Mouse (Mus musculus): Measurements from ENCODE around the gene Dbndd1. TPM values are rescaled to one million over a fixed set of nuclear protein-coding genes. Genes with fewer than 3 reads are reported as not detected.
"Not testable (repeated sequence)": the region's sequence is repeated elsewhere in the genome, so short reads cannot be mapped to it uniquely, and the experiment has no call there.

The Dbndd1 gene
- total RNA-seq, 1 experiment from 2014 or later, result not detected

DNA sequence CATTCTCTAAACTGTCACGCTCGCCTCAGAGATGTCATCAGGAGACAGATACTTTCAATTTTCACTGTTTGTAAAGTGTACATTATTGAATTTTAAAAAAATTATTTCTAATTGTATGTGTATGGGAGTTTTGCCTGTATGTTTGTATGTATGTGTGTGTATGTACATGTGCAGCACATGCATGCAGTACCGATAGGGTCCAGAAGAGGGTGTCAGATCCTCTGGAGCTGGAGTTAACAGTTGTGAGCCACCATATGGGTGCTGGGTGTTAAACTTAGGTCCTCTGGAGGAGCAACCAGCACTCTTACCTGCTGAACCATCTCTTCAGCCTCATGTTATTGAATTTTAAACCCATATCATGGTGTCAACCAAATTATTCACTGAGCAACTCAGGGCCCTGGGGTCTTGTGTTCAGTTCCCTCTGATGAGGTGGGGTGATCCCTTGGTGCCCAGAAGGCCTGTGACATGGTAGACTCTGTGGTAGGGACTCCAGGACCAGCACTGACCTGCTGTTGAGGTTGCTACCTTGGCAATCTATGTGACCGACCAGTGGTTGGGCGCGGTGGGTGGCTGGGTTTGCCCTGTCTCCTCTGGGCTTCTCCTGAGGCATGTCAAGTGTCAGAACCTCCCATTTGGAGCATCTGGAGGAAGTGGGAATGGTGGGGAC lies 11.3 kb downstream of the Dbndd1 start:
- no peak for ATAC-seq (replicated peaks in 1 of 2; ENCODE audit: insufficient read depth in 1 of 2, low FRiP score in 2 of 2, low TSS enrichment in 1 of 2, low read depth in 1 of 2, poor library complexity in 2 of 2, severe bottlenecking in 2 of 2)

DNA sequence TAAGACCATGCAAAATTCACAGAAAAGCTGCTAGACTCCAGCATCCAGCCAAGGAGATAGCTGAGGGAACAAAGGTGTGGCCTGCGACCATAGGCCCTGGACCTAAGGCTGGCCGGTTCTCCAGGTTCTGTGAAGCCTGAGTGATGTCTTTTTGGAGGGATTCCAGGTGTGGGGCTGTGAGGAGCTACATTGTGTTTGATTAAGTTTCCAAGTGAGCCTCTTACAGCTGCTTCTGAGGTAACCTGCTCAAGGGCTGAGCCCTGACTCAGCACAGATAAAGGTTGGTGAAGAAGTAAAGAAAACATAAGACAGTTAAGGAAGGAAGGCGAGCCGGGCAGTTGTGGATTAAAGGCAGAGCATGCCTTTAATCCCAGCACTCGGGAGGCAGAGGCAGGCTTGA lies 13.1 kb downstream of the Dbndd1 start:
- no peak for ATAC-seq (replicated peaks in 1 of 2; ENCODE audit: insufficient read depth in 1 of 2, low FRiP score in 2 of 2, low TSS enrichment in 1 of 2, low read depth in 1 of 2, poor library complexity in 2 of 2, severe bottlenecking in 2 of 2)

DNA sequence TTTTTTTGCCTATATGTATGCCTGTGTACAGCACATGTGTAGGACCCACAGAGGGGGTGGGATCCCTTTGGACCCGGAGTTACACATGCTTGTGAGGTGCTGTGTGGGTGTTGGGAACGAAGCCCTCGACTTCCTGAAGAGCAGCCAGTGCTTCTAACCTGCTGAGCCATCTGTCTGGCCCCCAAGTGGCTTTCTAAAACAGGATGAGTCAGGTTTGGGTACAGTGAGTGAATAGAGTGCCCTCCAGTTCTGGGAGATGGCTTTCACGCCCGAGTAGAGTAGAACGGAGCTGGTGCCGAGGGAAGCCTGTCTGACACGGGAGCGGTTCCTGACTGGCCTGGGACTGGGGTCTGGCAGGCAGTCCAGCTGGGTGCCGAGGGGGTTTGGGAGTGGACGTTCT lies 15.7 kb downstream of the Dbndd1 start:
- no peak for ATAC-seq (replicated peaks in 1 of 2; ENCODE audit: insufficient read depth in 1 of 2, low FRiP score in 2 of 2, low TSS enrichment in 1 of 2, low read depth in 1 of 2, poor library complexity in 2 of 2, severe bottlenecking in 2 of 2)

DNA sequence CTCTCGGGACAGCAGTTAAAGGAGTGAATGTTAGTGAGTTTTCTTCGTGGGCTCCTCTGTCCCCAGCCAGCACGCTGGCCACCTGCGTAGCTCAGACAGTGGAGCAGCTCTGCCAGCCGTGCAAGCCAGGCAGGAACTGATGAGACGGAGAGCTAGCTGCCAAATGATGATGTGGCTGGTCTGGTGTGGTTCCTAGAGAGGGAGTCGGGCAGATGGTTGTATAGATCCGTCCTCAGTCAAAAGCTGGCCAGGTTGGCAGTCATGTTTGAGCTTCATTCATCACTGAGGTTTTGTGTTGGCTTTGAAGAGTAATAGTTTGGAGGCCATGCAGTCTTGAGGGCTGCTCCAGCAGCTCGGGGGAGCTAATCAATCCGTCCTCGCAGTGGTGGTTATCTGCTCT lies 16.3 kb downstream of the Dbndd1 start:
- ATAC-seq (replicated peaks in 1 of 2; ENCODE audit: insufficient read depth in 1 of 2, low FRiP score in 2 of 2, low TSS enrichment in 1 of 2, low read depth in 1 of 2, poor library complexity in 2 of 2, severe bottlenecking in 2 of 2), result no peak

DNA sequence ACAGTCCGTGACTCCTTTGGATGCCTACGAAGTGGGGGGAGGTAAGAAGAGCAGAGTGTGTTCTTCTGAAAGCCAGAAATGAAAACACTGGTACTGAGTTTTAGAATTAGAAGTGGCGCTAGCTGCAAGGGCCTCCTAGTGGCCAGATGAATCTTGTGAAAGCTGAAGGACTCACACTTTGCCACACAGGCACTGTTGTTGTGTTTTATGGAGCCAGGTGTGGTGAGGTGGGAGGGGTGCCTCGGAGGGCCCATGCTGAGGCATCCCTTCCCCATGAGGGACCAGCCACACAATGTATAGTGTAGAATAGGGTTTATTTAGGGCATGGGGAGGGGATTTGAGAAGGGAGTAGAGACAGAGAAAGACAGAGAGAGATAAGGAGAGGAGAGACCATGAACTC lies 17.6 kb downstream of the Dbndd1 start:
- no peak for ATAC-seq (replicated peaks in 1 of 2; ENCODE audit: insufficient read depth in 1 of 2, low FRiP score in 2 of 2, low TSS enrichment in 1 of 2, low read depth in 1 of 2, poor library complexity in 2 of 2, severe bottlenecking in 2 of 2)

DNA sequence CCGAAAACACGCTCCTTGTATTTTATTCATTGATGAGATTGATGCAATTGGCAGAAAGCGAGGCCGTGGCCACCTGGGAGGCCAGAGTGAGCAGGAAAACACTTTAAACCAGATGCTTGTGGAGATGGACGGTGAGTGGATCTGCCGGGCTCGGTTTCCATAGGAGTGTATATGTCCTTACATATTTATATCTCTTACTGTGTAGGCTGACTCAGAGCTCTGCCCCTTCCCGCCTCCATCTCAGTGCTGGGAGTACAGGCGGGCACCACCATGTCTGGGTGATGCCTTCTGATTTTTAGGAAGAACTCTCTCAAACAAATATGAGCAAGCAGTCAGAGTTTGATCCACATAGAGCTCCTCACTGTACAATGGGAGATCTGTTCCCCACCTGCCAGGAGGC lies 22.4 kb downstream of the Dbndd1 start:
- ATAC-seq (replicated peaks in 1 of 2; ENCODE audit: insufficient read depth in 1 of 2, low FRiP score in 2 of 2, low TSS enrichment in 1 of 2, low read depth in 1 of 2, poor library complexity in 2 of 2, severe bottlenecking in 2 of 2), result no peak

DNA sequence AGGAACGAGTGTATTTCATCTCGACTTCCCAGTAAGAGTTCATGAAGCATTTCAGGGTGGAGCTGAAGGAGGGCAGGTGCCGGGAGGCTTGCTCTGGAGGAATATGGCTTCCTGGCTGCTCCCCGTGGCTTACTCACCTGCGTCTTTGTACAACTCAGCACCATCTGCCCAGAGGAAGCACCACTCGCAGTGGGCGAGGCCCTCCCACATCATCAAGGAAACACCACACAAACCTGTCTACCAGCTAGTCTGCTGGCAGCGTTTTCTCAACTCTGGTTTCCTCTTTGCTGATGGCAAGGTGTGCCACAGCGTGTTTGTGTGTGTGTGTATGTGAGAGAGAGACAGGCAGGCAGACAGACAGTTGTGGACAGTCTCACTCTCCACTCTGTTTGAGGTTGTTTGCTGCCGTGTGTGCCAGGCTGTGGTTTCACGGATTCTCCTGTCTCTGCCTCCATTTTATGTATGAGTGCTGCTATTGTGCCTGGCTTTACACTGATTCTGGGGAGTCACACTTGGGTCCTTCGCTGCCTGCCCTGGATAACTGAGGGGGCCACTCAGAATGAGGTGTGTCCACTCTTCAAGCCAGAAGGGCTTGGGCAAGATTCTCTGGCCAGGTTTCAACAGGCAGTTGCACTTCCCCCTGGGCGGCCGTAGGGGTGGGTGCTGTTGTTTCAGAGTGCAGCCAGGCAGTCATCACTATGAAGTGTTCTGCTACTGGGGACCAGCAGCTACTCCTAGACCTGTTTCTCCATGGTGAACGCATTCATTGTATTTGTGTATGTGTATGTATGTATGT lies 23.8 kb downstream of the Dbndd1 start:
- no peak for ATAC-seq (replicated peaks in 1 of 2; ENCODE audit: insufficient read depth in 1 of 2, low FRiP score in 2 of 2, low TSS enrichment in 1 of 2, low read depth in 1 of 2, poor library complexity in 2 of 2, severe bottlenecking in 2 of 2)

DNA sequence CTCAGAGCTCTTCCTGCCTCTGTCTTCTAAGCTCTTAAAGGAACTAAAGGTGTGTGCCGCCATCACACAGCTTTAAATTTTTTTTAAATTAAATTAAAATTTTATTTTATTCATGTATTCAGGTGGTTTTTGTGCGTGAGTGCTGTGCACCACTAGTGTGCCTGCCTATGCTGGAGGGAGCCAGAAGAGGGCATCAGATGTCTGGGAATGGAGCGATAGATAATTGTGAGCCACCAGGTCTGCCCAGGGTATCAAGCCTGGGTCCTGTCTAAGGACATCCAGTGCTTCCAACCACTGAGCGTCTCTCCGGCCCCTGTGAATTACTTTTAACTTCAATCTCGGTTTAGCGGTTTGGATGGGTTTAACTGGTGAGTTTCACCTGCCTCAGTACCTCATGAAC lies 32.6 kb downstream of the Dbndd1 start:
- no peak for ATAC-seq (replicated peaks in 1 of 2; ENCODE audit: insufficient read depth in 1 of 2, low FRiP score in 2 of 2, low TSS enrichment in 1 of 2, low read depth in 1 of 2, poor library complexity in 2 of 2, severe bottlenecking in 2 of 2)

DNA sequence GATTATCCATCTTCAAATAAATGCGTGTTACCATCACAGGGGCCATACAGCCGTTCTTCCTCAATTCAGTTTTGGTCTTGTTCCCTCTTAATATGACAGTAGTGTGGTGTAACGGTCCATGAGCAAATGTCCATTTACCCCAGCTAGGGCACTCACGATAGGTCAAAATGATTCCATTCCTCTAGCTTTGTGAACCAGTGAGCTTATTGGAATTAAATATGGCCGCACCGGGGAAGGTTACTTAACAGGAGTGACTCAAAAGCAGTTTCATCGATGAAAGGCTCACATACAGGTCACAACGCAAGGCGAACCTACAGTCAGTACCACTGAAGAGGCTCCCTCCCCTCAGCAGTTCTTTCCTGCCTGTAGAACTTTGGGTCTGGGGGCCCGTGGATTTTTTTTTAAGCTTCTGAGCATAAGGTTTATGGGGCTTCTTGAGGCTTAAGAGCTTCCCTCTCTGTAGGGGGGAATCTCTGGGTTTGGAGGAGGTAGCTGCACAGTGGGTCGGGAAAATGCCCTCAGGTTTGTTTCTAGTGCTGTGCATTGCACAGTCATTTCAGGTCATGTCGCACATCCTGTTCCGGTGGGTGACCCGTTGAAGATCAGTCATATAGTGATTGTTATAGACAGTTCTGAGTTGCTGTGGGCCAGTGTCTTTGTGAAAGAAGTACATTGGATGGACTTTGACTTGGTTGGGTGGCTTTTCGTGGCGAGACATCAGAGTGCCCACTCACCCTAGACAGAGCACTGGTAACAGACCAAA lies 36.6 kb downstream of the Dbndd1 start:
- ATAC-seq (replicated peaks in 1 of 2; ENCODE audit: insufficient read depth in 1 of 2, low FRiP score in 2 of 2, low TSS enrichment in 1 of 2, low read depth in 1 of 2, poor library complexity in 2 of 2, severe bottlenecking in 2 of 2), result peak in 1 of 2 experiments; percentile 35; a peak in 1 of 4 replicates

DNA sequence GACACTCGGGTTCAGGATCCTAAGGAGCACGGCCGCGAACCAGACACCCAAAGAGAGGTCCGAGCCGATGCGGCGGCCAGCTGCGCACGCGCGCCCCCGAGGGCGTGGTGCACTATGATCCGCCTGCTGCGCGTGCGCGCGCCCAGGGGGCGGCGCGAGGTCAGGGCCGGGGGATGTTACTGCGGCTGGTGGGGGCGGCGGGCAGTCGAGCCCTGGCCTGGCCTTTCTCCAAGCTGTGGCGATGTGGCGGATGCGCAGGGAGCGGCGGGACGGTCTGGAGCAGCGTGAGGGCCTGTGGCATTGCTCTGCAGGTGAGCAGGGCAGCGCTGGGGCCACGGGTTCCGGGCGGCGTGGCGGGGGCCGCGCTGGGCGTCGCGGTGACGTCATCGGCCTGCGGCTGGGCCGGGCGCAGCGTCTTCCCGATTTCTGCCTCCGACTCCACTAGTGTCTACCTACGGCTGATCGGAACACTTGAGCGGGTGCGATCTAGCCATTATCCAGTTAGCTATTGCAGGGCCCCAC lies 37.5 kb downstream of the Dbndd1 start, which contains the start of gene Afg3l1:
Gene Afg3l1, plus strand, starts transcription at position 167 of the 522 bp plus-strand sequence.
- peak; percentile 81 to 84 for ATAC-seq (replicated peaks in 1 of 2; ENCODE audit: insufficient read depth in 1 of 2, low FRiP score in 2 of 2, low TSS enrichment in 1 of 2, low read depth in 1 of 2, poor library complexity in 2 of 2, severe bottlenecking in 2 of 2)

DNA sequence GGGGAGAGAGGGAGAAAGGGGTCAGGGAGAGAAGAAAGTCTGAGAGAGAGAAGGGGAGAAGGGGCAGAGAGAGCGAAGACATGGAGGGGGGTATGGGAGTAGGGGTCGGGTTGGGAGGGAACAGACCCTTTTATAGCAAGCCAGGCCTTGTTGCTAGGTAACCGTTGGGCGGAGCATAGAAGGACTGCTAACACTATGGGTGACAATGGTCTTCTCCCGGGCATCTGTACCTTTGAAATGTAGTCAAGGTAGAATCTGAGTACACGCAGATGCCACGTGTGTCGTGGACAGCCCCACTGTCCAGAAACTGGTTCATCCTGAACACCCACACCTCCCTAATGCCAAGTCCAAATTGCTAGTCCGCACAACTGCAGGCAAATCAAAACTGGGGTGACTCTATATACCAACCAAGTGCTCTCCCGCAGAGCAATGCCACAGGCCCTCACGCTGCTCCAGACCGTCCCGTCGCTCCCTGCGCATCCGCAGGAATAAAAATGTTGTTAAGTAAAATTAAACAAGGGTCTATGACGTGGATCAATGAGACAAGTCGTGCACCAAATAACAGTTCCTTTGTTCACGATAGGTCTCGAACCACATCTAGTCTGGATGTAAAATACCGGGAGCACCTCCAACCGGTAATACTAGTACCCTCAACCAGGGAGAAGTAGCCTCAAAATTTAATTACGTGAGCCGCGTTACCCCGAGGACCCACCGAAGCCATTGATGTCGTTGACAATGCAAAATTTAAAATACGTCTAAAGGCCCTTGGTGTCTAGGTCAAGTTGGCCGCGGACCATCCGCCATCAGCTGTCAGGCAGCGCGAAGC lies 38.1 kb downstream of the Dbndd1 start:
- peak in 1 of 2 experiments; percentile 19; a peak in 1 of 4 replicates for ATAC-seq (replicated peaks in 1 of 2; ENCODE audit: insufficient read depth in 1 of 2, low FRiP score in 2 of 2, low TSS enrichment in 1 of 2, low read depth in 1 of 2, poor library complexity in 2 of 2, severe bottlenecking in 2 of 2)

DNA sequence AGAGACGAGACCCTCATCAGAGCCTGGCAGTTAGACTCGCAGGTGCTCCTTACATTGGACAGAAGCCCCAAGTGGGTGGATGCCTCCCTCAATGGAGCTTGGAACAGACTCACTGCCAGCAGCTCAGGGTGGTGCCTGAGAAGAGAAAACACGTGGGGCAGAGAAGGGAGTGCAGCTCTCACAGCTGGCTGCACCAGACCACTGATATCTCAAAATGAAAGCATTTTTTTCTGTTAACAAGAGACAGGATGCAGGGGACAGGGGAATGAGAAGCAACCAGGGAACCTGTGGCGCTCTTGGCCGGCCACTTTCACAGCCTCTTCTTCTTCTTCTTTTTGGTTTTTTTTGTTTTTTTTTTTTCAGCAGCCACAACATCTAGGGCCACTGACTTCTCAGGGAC lies 40.7 kb downstream of the Dbndd1 start:
- not testable (repeated sequence) for ATAC-seq (replicated peaks in 1 of 2; ENCODE audit: insufficient read depth in 1 of 2, low FRiP score in 2 of 2, low TSS enrichment in 1 of 2, low read depth in 1 of 2, poor library complexity in 2 of 2, severe bottlenecking in 2 of 2)

DNA sequence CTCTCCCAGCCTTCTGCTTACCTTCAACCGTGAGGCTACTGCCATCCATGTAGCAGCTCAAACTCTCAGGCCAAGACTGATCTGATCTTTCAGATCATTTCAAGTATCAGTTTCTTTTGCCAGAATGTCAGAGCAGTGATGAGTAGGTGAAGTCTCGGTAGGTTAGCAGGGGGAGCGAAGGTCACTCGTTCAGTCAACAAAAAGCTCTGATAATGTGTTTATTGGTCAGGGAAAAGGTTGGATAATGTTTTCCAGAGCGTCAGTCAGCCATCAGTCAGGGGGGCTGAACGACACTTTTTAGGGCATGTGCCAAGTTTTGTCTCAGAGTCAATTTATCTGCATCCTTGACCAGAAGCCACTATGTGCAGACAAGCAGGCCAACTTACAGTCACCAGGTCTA lies 42.3 kb downstream of the Dbndd1 start:
- not testable (repeated sequence) for ATAC-seq (replicated peaks in 1 of 2; ENCODE audit: insufficient read depth in 1 of 2, low FRiP score in 2 of 2, low TSS enrichment in 1 of 2, low read depth in 1 of 2, poor library complexity in 2 of 2, severe bottlenecking in 2 of 2)

DNA sequence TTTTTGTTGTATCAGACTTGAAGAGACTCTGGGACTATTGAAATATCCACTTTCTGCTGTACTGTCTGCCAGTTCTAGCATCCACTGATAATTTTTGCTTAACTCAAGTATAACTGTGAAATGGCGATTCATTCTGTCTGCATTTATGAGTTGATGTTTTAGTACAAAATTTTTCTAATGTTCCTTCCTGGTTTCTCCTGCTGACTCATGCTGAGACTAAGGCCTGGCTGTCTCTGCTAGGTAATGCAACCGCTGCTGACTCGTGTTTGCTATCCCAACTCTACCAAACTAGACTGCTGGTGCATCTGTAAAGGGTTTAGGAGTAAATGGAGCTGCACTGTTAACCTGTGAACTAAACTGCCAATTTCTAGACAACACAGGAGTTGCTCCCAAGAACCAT lies 47.8 kb downstream of the Dbndd1 start:
- ATAC-seq (replicated peaks in 1 of 2; ENCODE audit: insufficient read depth in 1 of 2, low FRiP score in 2 of 2, low TSS enrichment in 1 of 2, low read depth in 1 of 2, poor library complexity in 2 of 2, severe bottlenecking in 2 of 2), result no peak

DNA sequence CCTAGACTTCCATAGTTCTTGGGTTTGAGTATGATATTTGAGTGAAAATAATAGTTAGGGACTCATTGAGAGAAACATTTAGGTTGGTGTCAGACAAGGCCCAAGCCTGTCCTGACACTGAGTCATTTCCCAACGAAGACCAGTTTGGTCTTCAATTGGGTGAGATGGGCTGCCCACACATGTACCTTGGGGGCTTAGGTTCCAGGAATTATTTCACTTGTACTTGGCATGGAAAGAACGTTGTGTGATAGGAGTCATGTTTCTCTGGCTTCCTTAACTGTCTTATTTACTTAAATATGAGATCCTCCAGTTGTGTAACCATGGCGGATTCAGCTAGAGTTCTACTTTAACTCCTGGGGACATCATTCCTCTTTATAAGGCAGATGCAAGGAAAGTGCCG lies 51.6 kb downstream of the Dbndd1 start:
- ATAC-seq (replicated peaks in 1 of 2; ENCODE audit: insufficient read depth in 1 of 2, low FRiP score in 2 of 2, low TSS enrichment in 1 of 2, low read depth in 1 of 2, poor library complexity in 2 of 2, severe bottlenecking in 2 of 2), result no peak

Data from hematopoietic stem cell, adult 5-6 weeks (primary cell).